Mouse (Mus musculus): ENCODE measurements around the gene Myl3.

DNA sequence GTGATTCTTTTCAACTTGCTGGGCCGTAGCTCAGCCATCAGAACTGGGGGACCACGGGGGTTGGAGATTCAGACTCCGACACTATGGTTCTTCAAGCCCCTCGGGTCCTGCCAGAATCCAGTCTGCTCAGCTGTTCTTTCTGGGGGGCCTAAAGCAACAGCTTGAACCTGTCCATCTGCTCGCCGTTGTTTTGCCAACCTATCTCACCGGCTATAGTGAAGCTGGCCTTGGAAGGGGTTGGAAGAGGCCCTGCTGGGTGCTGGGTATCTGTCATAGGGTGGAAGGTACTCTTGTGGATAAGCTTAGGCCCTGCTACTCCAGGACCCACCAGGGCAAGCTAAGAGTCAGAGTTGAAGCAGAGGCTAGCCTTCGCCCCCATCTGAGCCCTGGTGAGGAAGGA, 19.2 kb downstream of the Myl3 start:
- no peak for TF ChIP-seq CTCF (IDR thresholded peaks at IDR 0.05; ENCODE audit: control insufficient read depth, insufficient read depth, insufficient read length)
- TF ChIP-seq USF1 (IDR thresholded peaks at IDR 0.05; ENCODE audit: low read depth) = no peak
- no peak for TF ChIP-seq FOSL1 (IDR thresholded peaks at IDR 0.05; ENCODE audit: insufficient read depth, low read length, poor library complexity, severe bottlenecking)
- no peak for TF ChIP-seq MAX (IDR thresholded peaks at IDR 0.05)
- no peak for TF ChIP-seq MYOD1 (IDR thresholded peaks at IDR 0.05; ENCODE audit: control insufficient read depth, insufficient read length, low read depth)
- TF ChIP-seq MYOG (IDR thresholded peaks at IDR 0.05; ENCODE audit: control insufficient read depth, extremely low read depth, insufficient read length) = no peak
- no peak for TF ChIP-seq CEBPB (IDR thresholded peaks at IDR 0.05; ENCODE audit: low read depth)

All from C2C12 (cell line).